Mouse (Mus musculus) midbrain, embryonic 13.5 days (tissue): ENCODE measurements around the gene Hsph1. TPM values are rescaled to one million over a fixed set of nuclear protein-coding genes. Genes with fewer than 3 reads are reported as not detected.
A peak's percentile ranks its signal among the peaks of the same experiment; 100 is the strongest.

Experiments used
- ATAC-seq: fragments of 200-750 bp; cut with Nextera tagmentation; 2 replicates; pipeline ENCODE4 v1.8.0; 2017; ENCODE audit warnings: mild to moderate bottlenecking, moderate TSS enrichment, moderate library complexity
- H3K27ac ChIP-seq: fragments of 300-500 bp; sonication (generic); 2 replicates; pipeline ENCODE4 v1.5.1; 2015; ENCODE audit warnings: inconsistent platforms, mild to moderate bottlenecking, moderate library complexity
- H3K27me3 ChIP-seq: fragments of 300-500 bp; sonication (generic); 2 replicates; pipeline ENCODE4 v1.6.1; 2015; ENCODE audit warnings: mild to moderate bottlenecking, inconsistent platforms
- H3K36me3 ChIP-seq: fragments of 300-500 bp; sonication (generic); 2 replicates; pipeline ENCODE4 v1.6.1; 2015; ENCODE audit warnings: mild to moderate bottlenecking, inconsistent platforms
- H3K4me1 ChIP-seq: fragments of 300-500 bp; sonication (generic); replicated peaks from 2 replicates; pipeline ENCODE4 v1.6.1; 2015; ENCODE audit warnings: inconsistent platforms
- H3K4me2 ChIP-seq: fragments of 300-500 bp; sonication (generic); replicated peaks from 2 replicates; pipeline ENCODE4 v1.6.1; 2015; ENCODE audit warnings: moderate library complexity, mild to moderate bottlenecking, inconsistent platforms
- H3K4me3 ChIP-seq: fragments of 300-500 bp; sonication (generic); replicated peaks from 2 replicates; pipeline ENCODE4 v1.5.1; 2015; ENCODE audit warnings: mild to moderate bottlenecking, inconsistent platforms
- H3K9ac ChIP-seq: fragments of 300-500 bp; sonication (generic); replicated peaks from 2 replicates; pipeline ENCODE4 v1.6.1; 2015; ENCODE audit warnings: mild to moderate bottlenecking, inconsistent platforms
- H3K9me3 ChIP-seq: fragments of 300-500 bp; sonication (generic); 2 replicates; pipeline ENCODE4 v1.6.1; 2016; ENCODE audit warnings: mild to moderate bottlenecking, inconsistent platforms
- WGBS: fragments of 180-500 bp; shearing (Covaris S2); methylation state at CpG from one replicate; pipeline ENCODE4 v1.1.7; 2015; 5-methylcytosine and 5-hydroxymethylcytosine counted together
- polyA plus RNA-seq: library from polyadenylated mRNA; unstranded; fragments of >200 nt; fragmentation: Nextera tagmentation; extraction: Ambion mirVana; gene quantifications from 2 replicates; pipeline ENCODE4 v1.2.1, GENCODE M21; 2015

The Hsph1 gene
- polyA plus RNA-seq, 1 experiment from 2014 or later: 101 TPM

GRCm38 (mm10) chr5:149658741-149659413 is 22.7 kb upstream of the Hsph1 start:
- no peaks in the 10 kb centered on the region for H3K27me3 ChIP-seq
- H3K9me3 ChIP-seq: 0 out of 2 replicates have a peak, but pooled peaks cover 4% of the 10 kb centered on the region
- 0 out of 2 replicates have a peak, but pooled peaks cover 3% of the 10 kb centered on the region for H3K4me1 ChIP-seq
- 63% methylated on average over 9 of the region's 9 CpGs for WGBS
- ATAC-seq: 0 out of 2 replicates have a peak, but pooled peaks have one; percentile 58
- H3K4me3 ChIP-seq: no peak overlapping the region
- H3K36me3 ChIP-seq: no peaks in the 10 kb centered on the region
- H3K9ac ChIP-seq: no peak overlapping the region
- no peak overlapping the region for H3K27ac ChIP-seq
- H3K4me2 ChIP-seq: no peak overlapping the region

- H3K4me2 ChIP-seq: no peak overlapping the region
- no peak overlapping the region for H3K9ac ChIP-seq
- no peak overlapping the region for H3K27ac ChIP-seq
- H3K36me3 ChIP-seq: no peaks in the 10 kb centered on the region
- 61% methylated on average over 3 of the region's 3 CpGs for WGBS
- ATAC-seq: no peak
- 0 out of 2 replicates have a peak, but pooled peaks cover 3% of the 10 kb centered on the region for H3K4me1 ChIP-seq
- H3K4me3 ChIP-seq: no peak overlapping the region
- 0 out of 2 replicates have a peak, but pooled peaks cover 4% of the 10 kb centered on the region for H3K9me3 ChIP-seq
- no peaks in the 10 kb centered on the region for H3K27me3 ChIP-seq
Observed at GRCm38 (mm10) chr5:149658022-149658421, 21.8 kb upstream of the Hsph1 start.

GRCm38 (mm10) chr5:149655636-149656035 is 19.5 kb upstream of the Hsph1 start:
- H3K4me3 ChIP-seq: no peak overlapping the region
- H3K9me3 ChIP-seq: no peaks in the 10 kb centered on the region
- H3K4me2 ChIP-seq: no peak overlapping the region
- no peak for ATAC-seq
- H3K36me3 ChIP-seq: no peaks in the 10 kb centered on the region
- H3K4me1 ChIP-seq: 0 out of 2 replicates have a peak, but pooled peaks cover 3% of the 10 kb centered on the region
- no peak overlapping the region for H3K27ac ChIP-seq
- H3K9ac ChIP-seq: no peak overlapping the region
- H3K27me3 ChIP-seq: no peaks in the 10 kb centered on the region
- WGBS: 93% methylated on average over 9 of the region's 9 CpGs

- no peak overlapping the region; the same call in 1 of the 2 replicates for H3K27ac ChIP-seq
- no peak overlapping the region for H3K9ac ChIP-seq
- H3K4me3 ChIP-seq: no peak overlapping the region
- no peaks in the 10 kb centered on the region for H3K9me3 ChIP-seq
- H3K27me3 ChIP-seq: no peaks in the 10 kb centered on the region
- H3K4me1 ChIP-seq: peaks cover 26% of the 10 kb centered on the region
- 72% methylated on average over 4 of the region's 4 CpGs for WGBS
- no peak for ATAC-seq
- no peaks in the 10 kb centered on the region for H3K36me3 ChIP-seq
- H3K4me2 ChIP-seq: no peak overlapping the region
Observed at GRCm38 (mm10) chr5:149650179-149650553, 14.0 kb upstream of the Hsph1 start.

DNA sequence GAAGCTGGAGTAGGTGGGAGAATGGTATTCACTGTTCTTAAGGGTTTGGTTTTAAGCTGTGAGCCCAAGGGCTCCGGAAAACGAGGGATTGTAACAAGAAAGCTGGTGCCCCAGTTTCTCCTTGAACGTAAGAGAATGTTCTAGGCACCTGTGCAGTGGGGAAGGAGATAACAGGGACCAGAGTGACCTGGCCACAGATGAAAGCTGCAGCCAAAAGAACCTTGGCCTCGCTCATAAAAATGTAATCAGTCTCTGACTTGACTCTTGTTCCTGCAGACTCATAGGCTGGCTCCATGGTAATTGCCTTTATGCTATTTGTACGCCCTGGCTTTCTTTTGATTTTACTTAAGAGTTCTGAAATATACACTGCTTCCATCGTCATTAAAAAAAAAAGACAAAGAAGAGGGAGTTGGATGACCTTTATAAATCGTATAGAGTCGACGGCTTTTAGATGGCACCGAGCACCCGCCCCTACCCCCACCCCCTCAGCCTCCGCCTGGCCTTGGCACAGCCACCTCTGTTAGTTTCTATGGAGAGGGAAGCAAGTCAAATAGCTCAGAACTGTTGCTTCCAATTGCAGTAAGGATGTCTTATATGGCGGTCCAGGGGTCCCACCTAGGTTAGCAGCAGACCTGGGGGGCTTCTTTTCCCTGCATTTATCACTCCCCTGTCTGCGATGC is 13.5 kb upstream of the Hsph1 start:
- Histone ChIP-seq H3K27me3 (no peaks in the 10 kb centered on the region), H3K27ac (no peak overlapping the region), H3K9ac (no peak overlapping the region), H3K9me3 (no peaks in the 10 kb centered on the region), H3K4me3 (no peak overlapping the region), H3K4me1 (peaks cover 26% of the 10 kb centered on the region), H3K36me3 (no peaks in the 10 kb centered on the region), H3K4me2 (no peak overlapping the region)
- WGBS: 80% methylated on average over 14 of the region's 14 CpGs
- no peak for ATAC-seq

DNA sequence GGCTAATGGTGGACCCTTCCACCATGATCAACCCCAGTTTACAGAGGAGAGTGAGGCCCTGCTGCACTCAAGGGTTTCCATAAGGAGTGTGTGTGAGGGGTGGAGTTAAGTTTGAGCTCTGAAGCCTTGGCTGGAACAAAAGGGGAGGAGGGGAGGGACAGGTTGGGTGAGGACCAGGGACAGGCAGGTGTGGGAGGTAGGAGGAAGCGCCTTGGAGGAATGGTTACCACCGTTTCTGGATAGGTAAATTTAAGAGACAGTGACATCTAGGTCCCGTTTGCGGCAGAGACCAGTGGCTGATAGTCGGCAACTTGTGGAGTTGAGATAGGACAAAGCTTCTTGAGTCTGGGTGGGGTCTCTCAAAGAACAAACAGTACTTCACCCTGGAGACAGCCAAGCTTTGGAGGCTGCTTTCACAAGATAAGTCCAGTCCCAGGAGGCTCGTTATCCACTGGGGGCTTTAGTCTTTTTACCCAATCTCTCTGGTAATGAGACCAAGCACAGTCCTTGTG is 12.8 kb upstream of the Hsph1 start:
- WGBS: 71% methylated on average over 6 of the region's 6 CpGs
- no peak overlapping the region for H3K9ac ChIP-seq

DNA sequence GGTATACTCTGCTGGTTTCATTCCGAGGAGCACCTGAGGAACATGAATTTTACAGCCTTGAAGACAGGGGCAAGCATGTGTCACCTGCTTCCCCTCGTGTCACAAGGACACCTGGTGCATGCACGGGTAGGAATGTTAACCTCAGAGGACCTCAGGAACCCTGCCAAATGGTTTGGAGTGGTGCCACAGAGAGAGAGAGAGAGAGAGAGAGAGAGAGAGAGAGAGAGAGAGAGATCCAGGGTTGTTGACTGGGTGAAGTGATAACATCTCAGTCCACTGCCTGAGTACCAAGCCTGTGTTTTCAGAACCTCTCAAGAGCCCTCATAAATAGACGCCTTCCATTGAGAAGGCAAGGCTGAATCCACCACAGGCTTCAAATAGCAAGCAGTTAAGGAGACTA is 12.0 kb upstream of the Hsph1 start:
- no peak for ATAC-seq
- Histone ChIP-seq H3K27ac (no peak overlapping the region), H3K4me1 (peaks cover 26% of the 10 kb centered on the region), H3K9me3 (no peaks in the 10 kb centered on the region), H3K36me3 (no peaks in the 10 kb centered on the region), H3K4me2 (no peak overlapping the region), H3K27me3 (no peaks in the 10 kb centered on the region), H3K9ac (no peak overlapping the region), H3K4me3 (no peak overlapping the region)
- WGBS: 79% methylated on average over 4 of the region's 4 CpGs

More for the DNA sequence above, 12.8 kb upstream of the Hsph1 start:
- no peaks in the 10 kb centered on the region for H3K36me3 ChIP-seq
- no peaks in the 10 kb centered on the region for H3K27me3 ChIP-seq
- H3K27ac ChIP-seq: no peak overlapping the region
- no peak for ATAC-seq
- H3K4me2 ChIP-seq: no peak overlapping the region
- no peaks in the 10 kb centered on the region for H3K9me3 ChIP-seq
- H3K4me3 ChIP-seq: no peak overlapping the region
- peaks cover 26% of the 10 kb centered on the region for H3K4me1 ChIP-seq

DNA sequence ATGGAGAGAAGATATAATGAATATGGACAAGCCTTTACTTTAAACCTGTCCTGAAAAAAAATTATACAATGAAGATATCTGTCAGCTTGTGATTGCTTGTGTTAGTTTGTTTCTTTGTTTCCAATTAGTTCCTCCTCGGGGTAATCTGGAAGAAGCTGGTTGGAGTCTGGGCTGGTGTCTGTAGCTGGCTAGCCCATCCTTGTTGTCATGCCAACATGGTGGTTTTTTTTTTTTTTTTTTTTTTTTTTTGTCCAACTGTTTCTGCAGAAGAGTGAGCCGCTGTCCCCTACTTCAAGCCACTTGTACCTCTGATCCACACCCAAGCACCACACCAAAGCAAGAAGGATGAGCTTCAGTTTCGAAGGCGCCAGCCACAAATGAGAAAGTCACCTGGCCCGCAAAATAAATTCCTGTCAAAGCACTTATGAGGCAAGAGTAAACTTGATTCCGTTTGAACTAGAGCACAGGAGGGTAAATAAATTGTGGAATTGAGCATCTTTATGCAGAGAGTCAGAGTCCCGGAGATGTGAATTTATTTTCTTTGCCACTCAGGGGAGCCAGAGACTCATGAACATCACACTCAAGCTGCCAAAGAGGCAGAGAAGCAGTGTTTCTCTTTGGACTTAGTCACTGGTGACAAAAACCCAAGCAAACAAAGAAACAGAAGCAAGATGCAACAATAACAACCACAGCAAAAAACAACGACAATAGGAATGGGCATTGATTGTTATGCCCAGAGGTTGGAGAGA is 11.4 kb upstream of the Hsph1 start:
- no peak overlapping the region for H3K4me2 ChIP-seq
- no peaks in the 10 kb centered on the region for H3K9me3 ChIP-seq
- H3K4me3 ChIP-seq: no peak overlapping the region
- no peak overlapping the region for H3K27ac ChIP-seq
- H3K36me3 ChIP-seq: no peaks in the 10 kb centered on the region
- H3K27me3 ChIP-seq: no peaks in the 10 kb centered on the region
- WGBS: 65% methylated on average over 8 of the region's 8 CpGs
- H3K4me1 ChIP-seq: peaks cover 26% of the 10 kb centered on the region
- H3K9ac ChIP-seq: no peak overlapping the region
- ATAC-seq: peak; percentile 70

GRCm38 (mm10) chr5:149642783-149643509 is 6.8 kb upstream of the Hsph1 start:
- Histone ChIP-seq H3K9ac (no peak overlapping the region), H3K4me3 (no peak overlapping the region), H3K27ac (no peak overlapping the region), H3K4me2 (no peak overlapping the region), H3K27me3 (no peaks in the 10 kb centered on the region), H3K9me3 (no peaks in the 10 kb centered on the region), H3K4me1 (peaks cover 13% of the 10 kb centered on the region), H3K36me3 (no peaks in the 10 kb centered on the region)
- no peak for ATAC-seq
- 89% methylated on average over 11 of the region's 11 CpGs for WGBS

GRCm38 (mm10) chr5:149642366-149642765 is 6.2 kb upstream of the Hsph1 start:
- no peaks in the 10 kb centered on the region for H3K27me3 ChIP-seq
- H3K4me2 ChIP-seq: no peak overlapping the region
- 54% methylated on average over 6 of the region's 6 CpGs for WGBS
- H3K9ac ChIP-seq: no peak overlapping the region
- H3K9me3 ChIP-seq: no peaks in the 10 kb centered on the region
- H3K4me1 ChIP-seq: peaks cover 9% of the 10 kb centered on the region
- no peak overlapping the region for H3K27ac ChIP-seq
- H3K36me3 ChIP-seq: no peaks in the 10 kb centered on the region
- H3K4me3 ChIP-seq: no peak overlapping the region
- ATAC-seq: 0 out of 2 replicates have a peak, but pooled peaks have one; percentile 48

GRCm38 (mm10) chr5:149641277-149641892 is 5.2 kb upstream of the Hsph1 start:
- Histone ChIP-seq H3K27ac (no peak overlapping the region), H3K36me3 (no peaks in the 10 kb centered on the region), H3K9me3 (no peaks in the 10 kb centered on the region), H3K27me3 (no peaks in the 10 kb centered on the region), H3K4me1 (peaks cover 5% of the 10 kb centered on the region), H3K4me2 (no peak overlapping the region), H3K9ac (no peak overlapping the region), H3K4me3 (no peak overlapping the region)
- no peak for ATAC-seq
- WGBS: 89% methylated on average over 8 of the region's 8 CpGs
